Mouse (Mus musculus) heart, embryonic 11.5 days (tissue): ENCODE results near the gene Cdh22. TPM values are rescaled to one million over a fixed set of nuclear protein-coding genes. Genes with fewer than 3 reads are reported as not detected.

Experiments
- ATAC-seq: fragments of 200-750 bp; cut with Nextera tagmentation; replicated peaks from 2 replicates; pipeline ENCODE4 v1.8.0; 2017; ENCODE audit warnings: moderate library complexity; ENCODE audit not compliant: insufficient number of reproducible peaks, low FRiP score, low TSS enrichment
- H3K27ac ChIP-seq: fragments of 300-500 bp; sonication (generic); 2 replicates; pipeline ENCODE4 v1.5.1; 2014; ENCODE audit warnings: mild to moderate bottlenecking, low read depth, low read length
- H3K27me3 ChIP-seq: fragments of 300-500 bp; sonication (generic); 2 replicates; pipeline ENCODE4 v1.6.1; 2014; ENCODE audit warnings: mild to moderate bottlenecking, low read length, mixed read lengths; ENCODE audit not compliant: control insufficient read depth, insufficient read depth
- H3K36me3 ChIP-seq: fragments of 300-500 bp; sonication (generic); 2 replicates; pipeline ENCODE4 v1.6.1; 2014; ENCODE audit warnings: mild to moderate bottlenecking, low read length, moderate library complexity, mixed read lengths; ENCODE audit not compliant: control insufficient read depth, insufficient read depth
- H3K4me1 ChIP-seq: fragments of 300-500 bp; sonication (generic); 2 replicates; pipeline ENCODE4 v1.6.1; 2014; ENCODE audit warnings: low read length; ENCODE audit not compliant: control insufficient read depth, insufficient read depth
- H3K4me2 ChIP-seq: fragments of 300-500 bp; sonication (generic); 2 replicates; pipeline ENCODE4 v1.6.1; 2014; ENCODE audit warnings: mild to moderate bottlenecking, moderate library complexity
- H3K4me3 ChIP-seq: fragments of 300-500 bp; sonication (generic); 2 replicates; pipeline ENCODE4 v1.5.1; 2014; ENCODE audit warnings: low read depth, low read length
- H3K9ac ChIP-seq: fragments of 300-500 bp; sonication (generic); 2 replicates; pipeline ENCODE4 v1.6.1; 2014; ENCODE audit warnings: mild to moderate bottlenecking, low read depth, low read length, moderate library complexity
- H3K9me3 ChIP-seq: fragments of 300-500 bp; sonication (generic); replicated peaks from 2 replicates; pipeline ENCODE4 v1.6.1; 2016; ENCODE audit warnings: low read length; ENCODE audit not compliant: control insufficient read depth
- WGBS: fragments of 180-500 bp; shearing (Covaris S2); extraction: QIAGEN DNeasy Blood & Tissue Kit; methylation state at CpG from one replicate; pipeline ENCODE4 v1.1.7; 2014; ENCODE audit not compliant: insufficient replicate concordance; 5-methylcytosine and 5-hydroxymethylcytosine counted together
- polyA plus RNA-seq: library from polyadenylated mRNA; unstranded; fragments of >200 nt; fragmentation: Nextera tagmentation; extraction: Ambion mirVana; gene quantifications from 2 replicates; pipeline ENCODE4 v1.2.1, GENCODE M21; 2014

Cdh22 gene
- polyA plus RNA-seq, 1 experiment from 2014 or later: 0.16 TPM

DNA sequence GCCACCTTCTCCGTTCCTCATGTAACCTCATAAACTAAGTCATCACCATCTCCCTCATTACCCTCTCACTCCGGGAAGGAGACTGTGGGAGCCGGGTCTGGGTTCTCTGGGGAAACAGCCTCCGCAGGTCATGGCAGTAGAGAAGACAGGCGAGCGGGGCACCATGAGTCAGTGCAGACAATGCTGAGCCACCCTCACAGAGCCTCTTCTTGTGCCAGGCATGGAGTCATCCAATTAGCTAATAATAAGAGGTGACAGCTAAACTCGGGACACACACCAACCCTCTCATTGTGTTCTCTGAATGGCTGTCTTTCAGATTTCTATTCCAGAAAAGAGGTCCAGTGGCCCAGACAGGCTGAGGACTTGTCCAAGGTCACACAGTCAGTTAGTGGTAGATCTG, 43.2 kb downstream of the Cdh22 start:
- Histone ChIP-seq H3K4me2 (no peak overlapping the region), H3K9me3 (no peaks in the 10 kb centered on the region), H3K27me3 (peaks cover 65% of the 10 kb centered on the region), H3K4me1 (peaks cover 6% of the 10 kb centered on the region; the same call in 1 of the 2 replicates), H3K4me3 (no peak overlapping the region), H3K36me3 (no peaks in the 10 kb centered on the region), H3K9ac (no peak overlapping the region), H3K27ac (no peak overlapping the region)
- WGBS: 75% methylated on average over 7 of the region's 7 CpGs
- no peak for ATAC-seq

DNA sequence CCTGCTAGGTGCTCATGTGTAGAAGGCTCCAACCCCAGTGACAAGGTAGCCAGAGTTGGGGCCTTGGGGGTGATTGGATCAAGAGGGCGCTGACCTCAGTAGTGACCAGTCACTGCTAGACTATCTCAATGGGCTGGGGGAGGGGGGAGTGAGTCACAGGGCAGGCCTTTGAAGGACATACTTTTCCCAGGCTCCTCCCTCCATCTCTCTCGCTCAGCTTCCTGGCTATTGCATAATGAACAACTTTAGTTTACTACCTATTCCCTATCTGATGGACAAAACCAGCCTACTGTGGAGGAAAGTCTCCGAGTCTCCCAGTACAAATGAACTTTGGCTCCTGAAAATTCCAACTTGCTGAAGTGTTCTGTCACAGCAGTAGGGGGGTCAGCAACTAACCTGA, 45.1 kb downstream of the Cdh22 start:
- Histone ChIP-seq H3K4me3 (no peak overlapping the region), H3K27me3 (peaks cover 53% of the 10 kb centered on the region), H3K4me2 (no peak overlapping the region), H3K9me3 (no peaks in the 10 kb centered on the region), H3K27ac (no peak overlapping the region), H3K9ac (no peak overlapping the region), H3K4me1 (no peaks in the 10 kb centered on the region), H3K36me3 (no peaks in the 10 kb centered on the region)
- 52% methylated on average over 3 of the region's 3 CpGs for WGBS
- ATAC-seq: no peak

DNA sequence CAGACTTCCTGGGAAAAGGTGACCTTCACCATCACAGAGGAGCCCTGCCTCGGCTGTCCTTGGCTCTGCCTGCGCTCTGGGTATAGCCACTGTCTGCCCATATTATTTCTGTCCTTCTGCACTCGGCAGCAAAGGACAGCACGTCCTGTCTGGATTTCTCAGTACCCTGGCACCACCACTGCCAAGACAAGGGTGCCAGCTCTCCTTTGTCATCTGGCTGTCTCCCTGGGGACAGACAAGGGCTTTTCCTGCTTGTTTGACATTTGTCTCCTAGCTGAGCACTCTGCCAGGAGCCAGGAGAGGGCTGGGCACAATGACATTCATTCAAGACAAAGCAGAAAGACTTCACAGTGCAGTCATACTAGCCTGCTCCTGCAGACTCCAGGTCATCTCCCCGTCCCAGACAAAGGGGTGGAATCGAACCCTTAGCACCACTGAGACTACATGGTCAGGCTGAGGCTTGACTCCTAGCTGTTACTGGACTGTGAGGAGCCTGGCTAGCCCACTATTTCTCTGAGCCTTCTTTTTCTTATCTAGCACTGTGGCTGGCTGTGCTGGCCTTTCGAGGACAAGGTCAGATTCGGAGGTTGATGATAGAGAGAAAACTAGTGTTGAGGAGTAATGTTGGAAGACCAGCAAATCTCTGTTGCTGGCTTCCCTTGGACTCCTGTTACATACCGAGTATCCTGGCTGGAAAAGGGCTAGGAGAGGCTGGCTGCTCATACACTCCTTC, 46.8 kb downstream of the Cdh22 start:
- peaks cover 52% of the 10 kb centered on the region for H3K27me3 ChIP-seq
- no peak overlapping the region for H3K4me3 ChIP-seq
- 69% methylated on average over 9 of the region's 9 CpGs for WGBS
- no peak overlapping the region for H3K4me2 ChIP-seq
- no peak overlapping the region for H3K9ac ChIP-seq
- no peak for ATAC-seq
- H3K4me1 ChIP-seq: 0 out of 2 replicates have a peak, but pooled peaks cover 4% of the 10 kb centered on the region
- no peaks in the 10 kb centered on the region for H3K36me3 ChIP-seq
- no peak overlapping the region for H3K27ac ChIP-seq
- no peaks in the 10 kb centered on the region for H3K9me3 ChIP-seq

DNA sequence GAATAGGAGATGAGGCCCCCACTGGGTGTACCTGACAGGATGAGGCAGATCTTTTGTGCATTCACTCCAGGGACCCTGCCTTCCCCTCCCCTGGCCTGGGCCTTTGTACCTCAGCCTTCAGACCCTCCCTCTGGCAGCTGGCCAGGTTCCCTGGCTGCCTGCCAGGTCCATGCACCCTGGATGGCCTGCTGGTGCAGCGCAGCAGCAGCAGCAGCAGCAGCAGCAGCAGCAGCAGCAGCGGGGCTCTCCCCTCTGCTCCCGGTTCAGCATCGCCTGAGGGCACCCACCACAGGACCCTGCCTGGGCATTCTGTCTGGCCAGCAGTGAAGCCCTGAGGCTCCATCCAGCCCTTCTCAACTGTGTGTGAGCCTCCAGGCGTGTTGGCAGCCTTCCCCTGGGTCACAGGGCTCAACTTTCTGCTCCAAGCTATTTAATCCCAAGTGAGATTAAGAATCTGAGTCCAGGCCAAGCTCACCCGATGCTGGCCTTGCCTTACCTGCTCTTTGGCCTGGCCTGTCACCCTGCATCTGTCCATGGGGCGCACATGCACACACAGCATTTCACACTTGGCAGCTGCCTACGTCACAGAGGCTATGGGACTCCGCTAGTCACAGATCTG, 50.5 kb downstream of the Cdh22 start:
- Histone ChIP-seq H3K9ac (no peak overlapping the region), H3K27ac (no peak overlapping the region), H3K27me3 (peaks cover 71% of the 10 kb centered on the region), H3K9me3 (no peaks in the 10 kb centered on the region), H3K4me1 (0 out of 2 replicates have a peak, but pooled peaks cover 4% of the 10 kb centered on the region), H3K36me3 (no peaks in the 10 kb centered on the region), H3K4me3 (no peak overlapping the region), H3K4me2 (no peak overlapping the region)
- 47% methylated on average over 9 of the region's 9 CpGs for WGBS
- ATAC-seq: no peak

GRCm38 (mm10) chr2:165182085-165182976, 52.3 kb downstream of the Cdh22 start:
- Histone ChIP-seq H3K4me3 (no peak overlapping the region), H3K36me3 (no peaks in the 10 kb centered on the region), H3K9me3 (no peaks in the 10 kb centered on the region), H3K27me3 (peaks cover 75% of the 10 kb centered on the region), H3K4me2 (no peak overlapping the region), H3K9ac (no peak overlapping the region), H3K4me1 (0 out of 2 replicates have a peak, but pooled peaks cover 4% of the 10 kb centered on the region), H3K27ac (no peak overlapping the region)
- no peak for ATAC-seq
- 54% methylated on average over 11 of the region's 11 CpGs for WGBS

DNA sequence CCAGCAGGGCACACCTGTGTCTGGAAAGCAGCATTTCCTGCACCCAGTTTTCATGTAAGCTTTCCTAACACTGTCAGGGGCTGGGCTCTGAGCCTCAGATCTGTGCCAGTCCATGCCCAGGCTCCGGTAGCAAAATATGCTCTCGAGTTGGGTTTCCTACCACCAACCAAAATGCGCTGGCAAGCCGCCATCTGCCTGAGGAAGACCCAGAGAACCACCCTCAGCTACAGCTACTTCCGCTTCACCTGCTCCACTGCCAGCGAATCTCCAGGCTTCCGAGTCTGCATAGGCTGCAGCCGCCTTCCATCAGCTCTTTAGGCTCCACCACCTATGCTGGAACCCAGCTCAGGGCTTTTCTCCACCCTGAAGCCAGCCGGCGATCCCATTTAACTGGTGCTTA, 55.4 kb downstream of the Cdh22 start:
- Histone ChIP-seq H3K4me2 (no peak overlapping the region), H3K9ac (no peak overlapping the region), H3K36me3 (no peaks in the 10 kb centered on the region), H3K27ac (no peak overlapping the region), H3K9me3 (no peaks in the 10 kb centered on the region), H3K27me3 (peaks cover 86% of the 10 kb centered on the region), H3K4me1 (0 out of 2 replicates have a peak, but pooled peaks cover 4% of the 10 kb centered on the region), H3K4me3 (no peak overlapping the region)
- no peak for ATAC-seq
- 50% methylated on average over 10 of the region's 10 CpGs for WGBS

GRCm38 (mm10) chr2:165176965-165177364, 57.7 kb downstream of the Cdh22 start:
- no peak overlapping the region for H3K4me2 ChIP-seq

GRCm38 (mm10) chr2:165166664-165167435, 67.8 kb downstream of the Cdh22 start:
- Histone ChIP-seq H3K9ac (no peak overlapping the region), H3K36me3 (no peaks in the 10 kb centered on the region), H3K4me3 (no peak overlapping the region), H3K27me3 (peaks cover 77% of the 10 kb centered on the region), H3K4me1 (no peaks in the 10 kb centered on the region), H3K9me3 (no peaks in the 10 kb centered on the region), H3K27ac (no peak overlapping the region), H3K4me2 (no peak overlapping the region)
- ATAC-seq: no peak
- WGBS: 10% methylated on average over 18 of the region's 18 CpGs

More at GRCm38 (mm10) chr2:165176965-165177364, 57.7 kb downstream of the Cdh22 start:
- H3K4me1 ChIP-seq: no peaks in the 10 kb centered on the region
- H3K9me3 ChIP-seq: no peaks in the 10 kb centered on the region
- 18% methylated on average over 9 of the region's 9 CpGs for WGBS
- no peak overlapping the region for H3K27ac ChIP-seq
- H3K4me3 ChIP-seq: no peak overlapping the region
- no peak for ATAC-seq
- no peaks in the 10 kb centered on the region for H3K36me3 ChIP-seq
- H3K9ac ChIP-seq: no peak overlapping the region
- H3K27me3 ChIP-seq: peaks cover 79% of the 10 kb centered on the region
